Mouse (Mus musculus) embryonic facial prominence, embryonic 14.5 days (tissue): Measurements from ENCODE around the gene Vmn1r195. TPM values are rescaled to one million over a fixed set of nuclear protein-coding genes. Genes with fewer than 3 reads are reported as not detected.
"Not testable (repeated sequence)": the region's sequence is repeated elsewhere in the genome, so short reads cannot be mapped to it uniquely, and the experiment has no call there.

Experiments
- ATAC-seq: fragments of 200-750 bp; cut with Nextera tagmentation; 2 replicates; pipeline ENCODE4 v1.8.0; 2017; ENCODE audit warnings: low read depth, moderate number of reproducible peaks, moderate TSS enrichment
- DNase-seq: peaks from one replicate; pipeline ENCODE4 v3.0.0-alpha.2; 2015; ENCODE audit warnings: low spot score
- H3K27ac ChIP-seq: fragments of 300-500 bp; sonication (generic); replicated peaks from 2 replicates; pipeline ENCODE4 v1.5.1; 2014; ENCODE audit warnings: low read depth, mild to moderate bottlenecking, low read length, moderate library complexity
- H3K27me3 ChIP-seq: fragments of 300-500 bp; sonication (generic); replicated peaks from 2 replicates; pipeline ENCODE4 v1.6.1; 2014; ENCODE audit warnings: low read length; ENCODE audit not compliant: control insufficient read depth, insufficient read depth
- H3K36me3 ChIP-seq: fragments of 300-500 bp; sonication (generic); 2 replicates; pipeline ENCODE4 v1.6.1; 2014; ENCODE audit warnings: low read length, mixed read lengths; ENCODE audit not compliant: control insufficient read depth, insufficient read depth
- H3K4me1 ChIP-seq: fragments of 300-500 bp; sonication (generic); 2 replicates; pipeline ENCODE4 v1.6.1; 2014; ENCODE audit warnings: antibody characterized with exemption, low read length; ENCODE audit not compliant: control insufficient read depth, insufficient read depth
- H3K4me2 ChIP-seq: fragments of 300-500 bp; sonication (generic); 2 replicates; pipeline ENCODE4 v1.6.1; 2014; ENCODE audit warnings: low read depth, mild to moderate bottlenecking, low read length, moderate library complexity, mixed read lengths
- H3K4me3 ChIP-seq: fragments of 300-500 bp; sonication (generic); 2 replicates; pipeline ENCODE4 v1.5.1; 2014; ENCODE audit warnings: low read depth, mild to moderate bottlenecking, low read length
- H3K9ac ChIP-seq: fragments of 300-500 bp; sonication (generic); 2 replicates; pipeline ENCODE4 v1.6.1; 2014; ENCODE audit warnings: low read depth, mild to moderate bottlenecking, low read length, moderate library complexity, mixed read lengths
- H3K9me3 ChIP-seq: fragments of 300-500 bp; sonication (generic); 2 replicates; pipeline ENCODE4 v1.6.1; 2016; ENCODE audit warnings: low read length; ENCODE audit not compliant: control insufficient read depth
- WGBS: fragments of 180-500 bp; shearing (Covaris S2); extraction: QIAGEN DNeasy Blood & Tissue Kit; methylation state at CpG from one replicate; pipeline ENCODE4 v1.1.7; 2014; 5-methylcytosine and 5-hydroxymethylcytosine counted together
- polyA plus RNA-seq: library from polyadenylated mRNA; unstranded; fragments of >200 nt; fragmentation: Nextera tagmentation; extraction: Ambion mirVana; gene quantifications from 2 replicates; pipeline ENCODE4 v1.2.1, GENCODE M21; 2014

The Vmn1r195 gene
- polyA plus RNA-seq = not detected in 2 replicates

GRCm38 (mm10) chr13:22270222-22270621 lies at the start of gene Vmn1r195:
Vmn1r195 (plus strand) TSS chr13:22270522.
- H3K9ac ChIP-seq = not testable (repeated sequence)
- WGBS = 89% methylated on average over 1 of the region's 1 CpGs

GRCm38 (mm10) chr13:22223060-22223459 lies 47.3 kb upstream of the Vmn1r195 start, which contains the start of gene Vmn1r193:
Vmn1r193 (minus strand) TSS chr13:22223160.
- WGBS = 77% methylated on average over 1 of the region's 1 CpGs
- not testable (repeated sequence) for H3K27me3 ChIP-seq, H3K9me3 ChIP-seq, DNase-seq, H3K4me3 ChIP-seq, ATAC-seq, H3K27ac ChIP-seq, H3K9ac ChIP-seq, H3K4me2 ChIP-seq, H3K36me3 ChIP-seq, H3K4me1 ChIP-seq

More at GRCm38 (mm10) chr13:22270222-22270621, at the start of gene Vmn1r195:
- H3K36me3 ChIP-seq, H3K4me1 ChIP-seq, H3K27ac ChIP-seq, H3K4me2 ChIP-seq, ATAC-seq, H3K4me3 ChIP-seq, H3K9me3 ChIP-seq, H3K27me3 ChIP-seq, DNase-seq: not testable (repeated sequence)

- 40% methylated on average over 1 of the region's 1 CpGs for WGBS
- no peak within 1 kb of the TSS for H3K27ac ChIP-seq
- ATAC-seq (no peak), DNase-seq (no peak)
- no peaks in the 10 kb centered on the region for H3K36me3 ChIP-seq
- no peaks in the 10 kb centered on the region for H3K9me3 ChIP-seq
- H3K27me3 ChIP-seq = no peaks in the 10 kb centered on the region
- H3K4me1 ChIP-seq = no peaks in the 10 kb centered on the region
- no peak within 1 kb of the TSS for H3K4me2 ChIP-seq
- no peak within 1 kb of the TSS for H3K9ac ChIP-seq
- H3K4me3 ChIP-seq = no peak within 1 kb of the TSS
Observed at GRCm38 (mm10) chr13:22243915-22244314, 26.4 kb upstream of the Vmn1r195 start, which contains the start of gene Vmn1r194. Vmn1r194 (plus strand) TSS chr13:22244215.

GRCm38 (mm10) chr13:22271721-22272120 lies 1.4 kb downstream of the Vmn1r195 start:
- no peaks in the 10 kb centered on the region for H3K36me3 ChIP-seq
- H3K27ac ChIP-seq = no peak overlapping the region
- no peaks in the 10 kb centered on the region for H3K9me3 ChIP-seq
- H3K9ac ChIP-seq = no peak overlapping the region
- no peak overlapping the region for H3K4me3 ChIP-seq
- no peak for DNase-seq
- H3K27me3 ChIP-seq = no peaks in the 10 kb centered on the region
- no peak overlapping the region for H3K4me2 ChIP-seq
- 29% methylated on average over 2 of the region's 2 CpGs for WGBS
- ATAC-seq = no peak
- no peaks in the 10 kb centered on the region for H3K4me1 ChIP-seq

GRCm38 (mm10) chr13:22284578-22284977 lies 14.3 kb downstream of the Vmn1r195 start:
- DNase-seq = no peak
- no peak for ATAC-seq
- Histone ChIP-seq H3K9ac (no peak overlapping the region), H3K4me3 (no peak overlapping the region), H3K9me3 (no peaks in the 10 kb centered on the region), H3K27ac (no peak overlapping the region), H3K27me3 (no peaks in the 10 kb centered on the region), H3K36me3 (no peaks in the 10 kb centered on the region), H3K4me2 (no peak overlapping the region), H3K4me1 (no peaks in the 10 kb centered on the region)
- 74% methylated on average over 2 of the region's 2 CpGs for WGBS

GRCm38 (mm10) chr13:22289620-22290019 lies 19.3 kb downstream of the Vmn1r195 start, which contains the start of gene Vmn1r196:
Vmn1r196 (plus strand) TSS chr13:22289920.
- Histone ChIP-seq H3K4me3 (no peak within 1 kb of the TSS), H3K9me3 (no peaks in the 10 kb centered on the region), H3K36me3 (no peaks in the 10 kb centered on the region), H3K4me2 (no peak within 1 kb of the TSS), H3K27me3 (no peaks in the 10 kb centered on the region), H3K4me1 (no peaks in the 10 kb centered on the region), H3K9ac (no peak within 1 kb of the TSS), H3K27ac (no peak within 1 kb of the TSS)
- ATAC-seq (no peak), DNase-seq (no peak)
- WGBS = 76% methylated on average over 2 of the region's 2 CpGs

- H3K4me3 ChIP-seq, H3K4me1 ChIP-seq, H3K4me2 ChIP-seq, H3K27ac ChIP-seq, H3K9ac ChIP-seq, H3K27me3 ChIP-seq, H3K9me3 ChIP-seq, H3K36me3 ChIP-seq, ATAC-seq, DNase-seq: not testable (repeated sequence)
- 84% methylated on average over 5 of the region's 5 CpGs for WGBS
Observed at GRCm38 (mm10) chr13:22308075-22308474, 37.8 kb downstream of the Vmn1r195 start.

- Histone ChIP-seq H3K36me3 (no peaks in the 10 kb centered on the region), H3K27me3 (no peaks in the 10 kb centered on the region), H3K4me2 (no peak overlapping the region), H3K27ac (no peak overlapping the region), H3K4me1 (no peaks in the 10 kb centered on the region), H3K9me3 (no peaks in the 10 kb centered on the region), H3K4me3 (no peak overlapping the region), H3K9ac (no peak overlapping the region)
- DNase-seq = peak; percentile 2
- ATAC-seq = no peak
- 75% methylated on average over 2 of the region's 2 CpGs for WGBS
Observed at GRCm38 (mm10) chr13:22315361-22315760, 45.0 kb downstream of the Vmn1r195 start.

GRCm38 (mm10) chr13:22317366-22317765 lies 47.0 kb downstream of the Vmn1r195 start:
- Histone ChIP-seq H3K27ac (no peak overlapping the region), H3K4me3 (no peak overlapping the region), H3K4me2 (no peak overlapping the region), H3K9ac (no peak overlapping the region), H3K4me1 (no peaks in the 10 kb centered on the region), H3K9me3 (no peaks in the 10 kb centered on the region), H3K36me3 (no peaks in the 10 kb centered on the region), H3K27me3 (no peaks in the 10 kb centered on the region)
- WGBS = 78% methylated on average over 2 of the region's 2 CpGs
- no peak for ATAC-seq
- no peak for DNase-seq
